Mouse (Mus musculus) urinary bladder, postnatal 14 days (tissue): ENCODE measurements at regions not wholly inside any gene's neighbourhood (a gene's known extent, or its start where the extent isn't known, plus 50 kb on each side); places are given as distances from the start of the nearest gene placed in this dataset.

ENCODE experiments used
- DNase-seq: peaks from one replicate; pipeline ENCODE4 v3.0.0; 2021; ENCODE audit warnings: low spot score

- no peak for DNase-seq
Measured at GRCm38 (mm10) chr17:49215281-49215680, 212.9 kb upstream of the Mocs1 start.

- DNase-seq: no peak
Measured at GRCm38 (mm10) chr17:49219512-49220197, 208.5 kb upstream of the Mocs1 start.

- DNase-seq: no peak
Measured at GRCm38 (mm10) chr17:49223212-49223611, 204.9 kb upstream of the Mocs1 start.

GRCm38 (mm10) chr17:49223651-49224050, 204.5 kb upstream of the Mocs1 start:
- DNase-seq: peak; percentile 43

- no peak for DNase-seq
Measured at GRCm38 (mm10) chr17:49225255-49226015, 202.7 kb upstream of the Mocs1 start.

GRCm38 (mm10) chr17:49226016-49226400, 202.2 kb upstream of the Mocs1 start:
- no peak for DNase-seq

- no peak for DNase-seq
Measured at GRCm38 (mm10) chr17:49231287-49231686, 196.9 kb upstream of the Mocs1 start.

GRCm38 (mm10) chr17:49240097-49240496, 188.1 kb upstream of the Mocs1 start:
- DNase-seq: no peak

- DNase-seq: no peak
Measured at GRCm38 (mm10) chr17:49243419-49243818, 184.7 kb upstream of the Mocs1 start.

GRCm38 (mm10) chr17:49245013-49245412, 183.1 kb upstream of the Mocs1 start:
- DNase-seq: no peak

GRCm38 (mm10) chr17:49247215-49247614, 180.9 kb upstream of the Mocs1 start:
- DNase-seq: no peak

- no peak for DNase-seq
Measured at GRCm38 (mm10) chr17:49250726-49251537, 177.2 kb upstream of the Mocs1 start.

GRCm38 (mm10) chr17:49252271-49252670, 175.9 kb upstream of the Mocs1 start:
- no peak for DNase-seq

- DNase-seq: no peak
Measured at GRCm38 (mm10) chr17:49258496-49258895, 169.7 kb upstream of the Mocs1 start.

GRCm38 (mm10) chr17:49262394-49262793, 165.8 kb upstream of the Mocs1 start:
- no peak for DNase-seq

- DNase-seq: no peak
Measured at GRCm38 (mm10) chr17:49266343-49266742, 161.8 kb upstream of the Mocs1 start.

GRCm38 (mm10) chr17:49269943-49270342, 158.2 kb upstream of the Mocs1 start:
- DNase-seq: no peak

GRCm38 (mm10) chr17:49272661-49273448, 155.3 kb upstream of the Mocs1 start:
- DNase-seq: no peak

GRCm38 (mm10) chr17:49274936-49275335, 153.2 kb upstream of the Mocs1 start:
- DNase-seq: no peak

- no peak for DNase-seq
Measured at GRCm38 (mm10) chr17:49275421-49275820, 152.7 kb upstream of the Mocs1 start.

- no peak for DNase-seq
Measured at GRCm38 (mm10) chr17:49275916-49276315, 152.2 kb upstream of the Mocs1 start.

- no peak for DNase-seq
Measured at GRCm38 (mm10) chr17:49278541-49278940, 149.6 kb upstream of the Mocs1 start.
